Mouse (Mus musculus): ENCODE data around the gene Il20ra. TPM values are rescaled to one million over a fixed set of nuclear protein-coding genes. Genes with fewer than 3 reads are reported as not detected.

The Il20ra gene
- 0.18 and 0.35 TPM in 2 replicates for polyA plus RNA-seq (2015; fragmentation: Nextera tagmentation; extraction: Ambion mirVana)

- H3K27ac ChIP-seq = no peak within 1 kb of the TSS
- H3K27me3 ChIP-seq = peaks cover 36% of the 10 kb centered on the region
- H3K9me3 ChIP-seq = no peaks in the 10 kb centered on the region
- peaks cover 10% of the 10 kb centered on the region for H3K4me1 ChIP-seq (replicated peaks)
- peak; percentile 71 for ATAC-seq (ENCODE audit: low FRiP score)
- H3K4me2 ChIP-seq = peak within 1 kb of the TSS; percentile 87
- WGBS = under 1% methylated on average over 29 of the region's 29 CpGs
- no peaks in the 10 kb centered on the region for H3K36me3 ChIP-seq
- H3K4me3 ChIP-seq = peak within 1 kb of the TSS; percentile 48
- peak within 1 kb of the TSS; percentile 71 for H3K9ac ChIP-seq
These were observed at the start of gene Il20ra for GRCm38 (mm10) chr10:19712421-19712836. Gene Il20ra (plus strand): TSS chr10:19712570.

GRCm38 (mm10) chr10:19668973-19669372 is 43.4 kb upstream of the Il20ra start:
- H3K27ac ChIP-seq = no peak overlapping the region
- H3K4me3 ChIP-seq = no peak overlapping the region
- no peaks in the 10 kb centered on the region for H3K9me3 ChIP-seq
- no peaks in the 10 kb centered on the region for H3K27me3 ChIP-seq
- H3K4me2 ChIP-seq = no peak overlapping the region
- H3K9ac ChIP-seq = no peak overlapping the region
- WGBS = 90% methylated on average over 5 of the region's 5 CpGs
- H3K4me1 ChIP-seq (replicated peaks) = no peaks in the 10 kb centered on the region
- H3K36me3 ChIP-seq = no peaks in the 10 kb centered on the region
- no peak for ATAC-seq (ENCODE audit: low FRiP score)

- no peak overlapping the region for H3K4me3 ChIP-seq
- no peak for ATAC-seq (ENCODE audit: low FRiP score)
- H3K27ac ChIP-seq = no peak overlapping the region
These were observed 40.4 kb upstream of the Il20ra start for GRCm38 (mm10) chr10:19672015-19672414.

GRCm38 (mm10) chr10:19673146-19673545 is 39.2 kb upstream of the Il20ra start:
- H3K4me2 ChIP-seq = no peak overlapping the region
- no peak overlapping the region for H3K4me3 ChIP-seq
- H3K4me1 ChIP-seq (replicated peaks) = no peaks in the 10 kb centered on the region
- H3K9ac ChIP-seq = no peak overlapping the region
- no peaks in the 10 kb centered on the region for H3K9me3 ChIP-seq
- H3K27me3 ChIP-seq = no peaks in the 10 kb centered on the region
- no peaks in the 10 kb centered on the region for H3K36me3 ChIP-seq
- ATAC-seq (ENCODE audit: low FRiP score) = no peak
- WGBS = 91% methylated on average over 1 of the region's 1 CpGs
- H3K27ac ChIP-seq = no peak overlapping the region

More at GRCm38 (mm10) chr10:19672015-19672414, 40.4 kb upstream of the Il20ra start:
- no peak overlapping the region for H3K4me2 ChIP-seq
- no peaks in the 10 kb centered on the region for H3K9me3 ChIP-seq
- no peaks in the 10 kb centered on the region for H3K27me3 ChIP-seq
- H3K36me3 ChIP-seq = no peaks in the 10 kb centered on the region
- H3K4me1 ChIP-seq (replicated peaks) = no peaks in the 10 kb centered on the region
- no peak overlapping the region for H3K9ac ChIP-seq

- Histone ChIP-seq H3K9ac (no peak overlapping the region), H3K27ac (no peak overlapping the region), H3K36me3 (no peaks in the 10 kb centered on the region), H3K4me3 (no peak overlapping the region), H3K4me2 (no peak overlapping the region), H3K27me3 (no peaks in the 10 kb centered on the region), H3K4me1 (replicated peaks) (no peaks in the 10 kb centered on the region), H3K9me3 (no peaks in the 10 kb centered on the region)
- WGBS = 90% methylated on average over 3 of the region's 3 CpGs
- ATAC-seq (ENCODE audit: low FRiP score) = no peak
These were observed 24.7 kb upstream of the Il20ra start for GRCm38 (mm10) chr10:19687686-19688085.

- Histone ChIP-seq H3K9me3 (no peaks in the 10 kb centered on the region), H3K36me3 (no peaks in the 10 kb centered on the region), H3K27me3 (0 out of 2 replicates have a peak, but pooled peaks cover 3% of the 10 kb centered on the region), H3K27ac (no peak overlapping the region), H3K4me3 (no peak overlapping the region), H3K9ac (no peak overlapping the region), H3K4me2 (no peak overlapping the region), H3K4me1 (replicated peaks) (no peaks in the 10 kb centered on the region)
- ATAC-seq (ENCODE audit: low FRiP score) = no peak
- WGBS = 81% methylated on average over 3 of the region's 3 CpGs
These were observed 21.1 kb upstream of the Il20ra start for GRCm38 (mm10) chr10:19691287-19691686.

GRCm38 (mm10) chr10:19691771-19692170 is 20.6 kb upstream of the Il20ra start:
- Histone ChIP-seq H3K27me3 (0 out of 2 replicates have a peak, but pooled peaks cover 3% of the 10 kb centered on the region), H3K4me1 (replicated peaks) (no peaks in the 10 kb centered on the region), H3K4me2 (no peak overlapping the region), H3K9ac (no peak overlapping the region), H3K9me3 (no peaks in the 10 kb centered on the region), H3K4me3 (no peak overlapping the region), H3K27ac (no peak overlapping the region), H3K36me3 (no peaks in the 10 kb centered on the region)
- no peak for ATAC-seq (ENCODE audit: low FRiP score)
- 87% methylated on average over 13 of the region's 13 CpGs for WGBS

GRCm38 (mm10) chr10:19692332-19692731 is 20.0 kb upstream of the Il20ra start:
- 94% methylated on average over 7 of the region's 7 CpGs for WGBS
- 0 out of 2 replicates have a peak, but pooled peaks cover 3% of the 10 kb centered on the region for H3K27me3 ChIP-seq
- ATAC-seq (ENCODE audit: low FRiP score) = no peak
- H3K4me2 ChIP-seq = no peak overlapping the region
- H3K36me3 ChIP-seq = no peaks in the 10 kb centered on the region
- no peak overlapping the region for H3K27ac ChIP-seq
- no peak overlapping the region for H3K4me3 ChIP-seq
- H3K9ac ChIP-seq = no peak overlapping the region
- H3K4me1 ChIP-seq (replicated peaks) = no peaks in the 10 kb centered on the region
- no peaks in the 10 kb centered on the region for H3K9me3 ChIP-seq

- Histone ChIP-seq H3K4me1 (replicated peaks) (no peaks in the 10 kb centered on the region), H3K4me2 (no peak overlapping the region), H3K4me3 (no peak overlapping the region), H3K9me3 (no peaks in the 10 kb centered on the region), H3K27me3 (0 out of 2 replicates have a peak, but pooled peaks cover 3% of the 10 kb centered on the region), H3K36me3 (no peaks in the 10 kb centered on the region), H3K9ac (no peak overlapping the region), H3K27ac (no peak overlapping the region)
- 63% methylated on average over 8 of the region's 8 CpGs for WGBS
- 0 out of 2 replicates have a peak, but pooled peaks have one; percentile 43 for ATAC-seq (ENCODE audit: low FRiP score)
These were observed 19.4 kb upstream of the Il20ra start for GRCm38 (mm10) chr10:19692988-19693387.

- Histone ChIP-seq H3K4me3 (no peak overlapping the region), H3K27me3 (0 out of 2 replicates have a peak, but pooled peaks cover 3% of the 10 kb centered on the region), H3K4me2 (no peak overlapping the region), H3K9me3 (no peaks in the 10 kb centered on the region), H3K27ac (no peak overlapping the region), H3K36me3 (no peaks in the 10 kb centered on the region), H3K4me1 (replicated peaks) (no peaks in the 10 kb centered on the region), H3K9ac (no peak overlapping the region)
- ATAC-seq (ENCODE audit: low FRiP score) = no peak
- 68% methylated on average over 2 of the region's 2 CpGs for WGBS
These were observed 18.7 kb upstream of the Il20ra start for GRCm38 (mm10) chr10:19693629-19694028.

- Histone ChIP-seq H3K36me3 (no peaks in the 10 kb centered on the region), H3K9ac (no peak overlapping the region), H3K27me3 (0 out of 2 replicates have a peak, but pooled peaks cover 3% of the 10 kb centered on the region), H3K4me1 (replicated peaks) (no peaks in the 10 kb centered on the region), H3K4me2 (no peak overlapping the region), H3K4me3 (no peak overlapping the region), H3K9me3 (no peaks in the 10 kb centered on the region), H3K27ac (no peak overlapping the region)
- ATAC-seq (ENCODE audit: low FRiP score) = no peak
- 58% methylated on average over 1 of the region's 1 CpGs for WGBS
These were observed 13.0 kb upstream of the Il20ra start for GRCm38 (mm10) chr10:19699331-19699730.

GRCm38 (mm10) chr10:19704445-19704844 is 7.9 kb upstream of the Il20ra start:
- Histone ChIP-seq H3K9ac (no peak overlapping the region), H3K27ac (no peak overlapping the region), H3K4me3 (no peak overlapping the region), H3K9me3 (no peaks in the 10 kb centered on the region), H3K27me3 (0 out of 2 replicates have a peak, but pooled peaks cover 3% of the 10 kb centered on the region), H3K4me1 (replicated peaks) (no peaks in the 10 kb centered on the region), H3K4me2 (no peak overlapping the region), H3K36me3 (no peaks in the 10 kb centered on the region)
- ATAC-seq (ENCODE audit: low FRiP score) = no peak
- WGBS = 45% methylated on average over 8 of the region's 8 CpGs

- Histone ChIP-seq H3K4me2 (no peak overlapping the region), H3K4me1 (replicated peaks) (peaks cover 9% of the 10 kb centered on the region), H3K27me3 (peaks cover 24% of the 10 kb centered on the region), H3K36me3 (no peaks in the 10 kb centered on the region), H3K9ac (no peak overlapping the region), H3K4me3 (no peak overlapping the region), H3K9me3 (no peaks in the 10 kb centered on the region), H3K27ac (no peak overlapping the region)
- WGBS = 70% methylated on average over 12 of the region's 12 CpGs
- ATAC-seq (ENCODE audit: low FRiP score) = no peak
These were observed 4.6 kb upstream of the Il20ra start for GRCm38 (mm10) chr10:19707768-19708167.

Measured in hindbrain, embryonic 13.5 days (tissue).